Mouse (Mus musculus): ENCODE data around the gene Kdelr1.
A peak's percentile ranks its signal among the peaks of the same experiment; 100 is the strongest.
"Not testable (repeated sequence)": the region's sequence is repeated elsewhere in the genome, so short reads cannot be mapped to it uniquely, and the experiment has no call there.

Kdelr1 gene

GRCm38 (mm10) chr7:45870282-45871058 is 2.1 kb upstream of the Kdelr1 start:
- peak in 1 of 2 experiments; percentile 26 for DNase-seq (ENCODE audit: low spot score in 2 of 2)

GRCm38 (mm10) chr7:45873061-45873947 is 732 bp downstream of the Kdelr1 start:
- peak; percentile 42 to 51 for DNase-seq (ENCODE audit: low spot score in 2 of 2)

- DNase-seq (ENCODE audit: low spot score in 2 of 2), result no peak
These were observed 4.3 kb downstream of the Kdelr1 start for GRCm38 (mm10) chr7:45876895-45877294.

GRCm38 (mm10) chr7:45878278-45878677 is 5.7 kb downstream of the Kdelr1 start, which contains the start of gene Grin2d:
Gene Grin2d, minus strand, starts transcription at chr7:45878378.
- not testable (repeated sequence) for DNase-seq (ENCODE audit: low spot score in 2 of 2)

GRCm38 (mm10) chr7:45880531-45880930 is 8.0 kb downstream of the Kdelr1 start:
- DNase-seq (ENCODE audit: low spot score in 2 of 2), result no peak

GRCm38 (mm10) chr7:45881011-45881410 is 8.4 kb downstream of the Kdelr1 start:
- DNase-seq (ENCODE audit: low spot score in 2 of 2), result no peak

- no peak for DNase-seq (ENCODE audit: low spot score in 2 of 2)
These were observed 14.7 kb downstream of the Kdelr1 start for GRCm38 (mm10) chr7:45887246-45887645.

GRCm38 (mm10) chr7:45892651-45893050 is 20.1 kb downstream of the Kdelr1 start:
- DNase-seq (ENCODE audit: low spot score in 2 of 2), result no peak

- no peak for DNase-seq (ENCODE audit: low spot score in 2 of 2)
These were observed 23.5 kb downstream of the Kdelr1 start for GRCm38 (mm10) chr7:45895931-45896516.

GRCm38 (mm10) chr7:45896517-45897257 is 24.1 kb downstream of the Kdelr1 start, which contains the start of the genes Syngr4 and Tmem143:
Gene Syngr4, minus strand, starts transcription at chr7:45896714.
Gene Tmem143, plus strand, starts transcription at chr7:45896941.
- peak; percentile 96 to 97 for DNase-seq (ENCODE audit: low spot score in 2 of 2)

- peak; percentile 56 to 70 for DNase-seq (ENCODE audit: low spot score in 2 of 2)
These were observed 24.7 kb downstream of the Kdelr1 start for GRCm38 (mm10) chr7:45897258-45897757.

GRCm38 (mm10) chr7:45898125-45898524 is 25.6 kb downstream of the Kdelr1 start:
- DNase-seq (ENCODE audit: low spot score in 2 of 2), result not testable (repeated sequence)

GRCm38 (mm10) chr7:45901562-45901961 is 29.0 kb downstream of the Kdelr1 start:
- no peak for DNase-seq (ENCODE audit: low spot score in 2 of 2)

GRCm38 (mm10) chr7:45902481-45903002 is 30.0 kb downstream of the Kdelr1 start:
- DNase-seq (ENCODE audit: low spot score in 2 of 2), result no peak

GRCm38 (mm10) chr7:45906622-45907021 is 34.0 kb downstream of the Kdelr1 start:
- no peak for DNase-seq (ENCODE audit: low spot score in 2 of 2)

- DNase-seq (ENCODE audit: low spot score in 2 of 2), result no peak
These were observed 35.8 kb downstream of the Kdelr1 start for GRCm38 (mm10) chr7:45908384-45908783.

- DNase-seq (ENCODE audit: low spot score in 2 of 2), result no peak
These were observed 36.6 kb downstream of the Kdelr1 start for GRCm38 (mm10) chr7:45909145-45909544.

GRCm38 (mm10) chr7:45914067-45914466 is 41.5 kb downstream of the Kdelr1 start:
- DNase-seq (ENCODE audit: low spot score in 2 of 2), result no peak

GRCm38 (mm10) chr7:45915011-45915410 is 42.4 kb downstream of the Kdelr1 start:
- no peak for DNase-seq (ENCODE audit: low spot score in 2 of 2)

GRCm38 (mm10) chr7:45916056-45917003 is 43.8 kb downstream of the Kdelr1 start:
- peak; percentile 66 to 72 for DNase-seq (ENCODE audit: low spot score in 2 of 2)
